Mouse (Mus musculus) duodenum, adult 2 months (tissue): ENCODE results near the gene Btn2a2. TPM values are rescaled to one million over a fixed set of nuclear protein-coding genes. Genes with fewer than 3 reads are reported as not detected.

Source experiments
- polyA plus RNA-seq: library from polyadenylated mRNA; depleted of rRNA; stranded (reverse); fragments of >200 nt; gene quantifications from 2 replicates; pipeline ENCODE4 v1.2.3, GENCODE M21; 2012; ENCODE audit warnings: low replicate concordance; rRNA removed

Gene Btn2a2
- polyA plus RNA-seq: not detected in 2 replicates

DNA sequence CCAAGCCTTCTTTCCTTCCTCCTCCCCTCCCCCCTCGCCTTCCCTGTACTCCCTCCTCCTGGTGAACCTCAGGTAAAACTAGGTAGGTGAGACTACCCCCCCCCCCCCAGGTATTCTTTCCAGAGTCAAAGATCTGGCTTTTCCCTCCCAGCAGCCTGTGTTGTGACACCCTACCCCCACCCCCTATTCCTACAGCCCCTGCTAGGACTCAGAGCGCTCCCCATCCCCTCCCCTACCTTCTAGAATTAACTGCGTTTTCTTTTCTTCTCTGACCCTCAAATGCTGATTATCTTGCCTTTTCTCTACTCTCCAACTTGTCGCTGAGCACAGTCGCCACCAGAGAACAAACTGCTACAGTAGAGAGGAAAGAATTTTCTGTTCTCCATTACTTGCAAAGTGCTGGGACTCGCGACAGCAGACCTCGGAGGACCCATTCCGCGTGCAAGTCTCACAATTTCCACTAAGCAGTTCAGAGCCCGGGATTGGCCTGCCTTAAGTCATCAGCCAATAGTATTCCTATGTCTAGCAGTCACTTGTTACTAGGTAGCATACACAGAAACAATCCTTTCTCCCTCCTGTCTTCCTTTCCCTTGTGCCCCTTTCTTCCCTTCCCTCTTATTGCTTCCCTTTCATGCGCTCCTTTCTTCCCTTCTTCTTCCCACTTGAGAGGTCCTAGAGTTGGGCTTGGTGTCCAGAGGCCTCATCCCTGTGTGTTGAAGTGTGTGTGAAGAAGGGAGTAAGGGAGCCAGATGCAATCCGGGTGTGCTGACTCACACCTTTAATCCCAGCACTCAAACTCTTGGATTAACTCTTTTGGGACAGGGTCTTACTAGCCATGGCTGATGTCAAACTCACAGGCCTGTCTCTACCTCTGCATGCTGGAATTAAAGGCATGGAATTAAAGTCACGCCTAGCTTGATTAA, at the start of gene Btn2a2:
Btn2a2 (minus strand) TSS at position 458 of the 923 bp plus-strand sequence.

GRCm38 (mm10) chr13:23535137-23536075, 46.7 kb upstream of the Btn2a2 start, which contains the start of gene Hist1h3g:
TSS of gene Hist1h3g (plus strand) at chr13:23535422.

DNA sequence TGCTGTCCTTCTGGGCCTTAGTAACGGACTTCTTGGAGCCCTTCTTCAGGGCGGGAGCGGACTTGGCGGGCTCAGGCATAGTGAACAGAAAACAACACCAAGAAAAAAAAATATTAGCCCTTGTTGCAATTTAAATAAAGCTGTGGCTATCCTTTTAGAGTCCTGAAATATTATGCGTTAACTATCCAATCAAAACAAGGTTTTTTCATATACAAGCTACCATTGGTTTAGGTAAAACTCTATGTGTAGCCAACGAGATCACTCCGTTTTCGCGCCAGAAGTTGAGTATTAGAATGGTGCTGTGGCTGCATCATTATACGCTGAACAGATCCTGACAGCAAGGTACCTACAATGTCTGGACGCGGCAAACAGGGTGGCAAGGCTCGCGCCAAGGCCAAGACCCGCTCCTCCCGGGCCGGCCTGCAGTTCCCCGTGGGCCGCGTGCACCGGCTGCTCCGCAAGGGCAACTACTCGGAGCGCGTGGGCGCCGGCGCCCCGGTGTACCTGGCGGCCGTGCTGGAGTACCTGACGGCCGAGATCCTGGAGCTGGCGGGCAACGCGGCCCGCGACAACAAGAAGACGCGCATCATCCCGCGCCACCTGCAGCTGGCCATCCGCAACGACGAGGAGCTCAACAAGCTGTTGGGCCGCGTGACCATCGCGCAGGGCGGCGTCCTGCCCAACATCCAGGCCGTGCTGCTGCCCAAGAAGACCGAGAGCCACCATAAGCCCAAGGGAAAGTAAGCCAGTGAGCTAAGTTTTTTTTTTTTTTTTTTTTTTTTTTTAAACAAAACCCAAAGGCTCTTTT, 45.1 kb upstream of the Btn2a2 start, which contains the start of gene Hist1h2af:
Hist1h2af (plus strand) TSS at position 347 of the 808 bp plus-strand sequence.

GRCm38 (mm10) chr13:23530901-23531875, 42.5 kb upstream of the Btn2a2 start, which contains the start of gene Hist1h4h:
TSS of gene Hist1h4h (plus strand) at chr13:23531050.

GRCm38 (mm10) chr13:23465600-23466109, 23.0 kb downstream of the Btn2a2 start, which contains the start of gene Btn1a1:
TSS of gene Btn1a1 (minus strand) at chr13:23465901.

Other genes starting within 250 kb of the Btn2a2 start
- gene Vmn1r223, start 241.7 kb downstream of the Btn2a2 start, polyA plus RNA-seq: not detected in 2 replicates
- 0.09 and 0.11 TPM in 2 replicates for gene Zfp322a, start 119.6 kb downstream of the Btn2a2 start, polyA plus RNA-seq
- 0.78 and 1.2 TPM in 2 replicates for gene Abt1, start 65.0 kb downstream of the Btn2a2 start, polyA plus RNA-seq
- 0.04 TPM in 1 of 2 replicates, not detected in the other for gene Btn1a1, start 23.0 kb downstream of the Btn2a2 start, polyA plus RNA-seq
- 12.7 and 22.9 TPM in 2 replicates for gene Hist1h4h, start 42.2 kb upstream of the Btn2a2 start, polyA plus RNA-seq
- 782 and 1,968 TPM in 2 replicates for gene Hist1h2af, start 45.0 kb upstream of the Btn2a2 start, polyA plus RNA-seq
- gene Hist1h3g, start 46.6 kb upstream of the Btn2a2 start, polyA plus RNA-seq: 41.4 and 47.8 TPM in 2 replicates
- gene Hist1h2bh, start 54.5 kb upstream of the Btn2a2 start, polyA plus RNA-seq: 3.4 and 4.2 TPM in 2 replicates
- gene Hist1h3f, start 55.2 kb upstream of the Btn2a2 start, polyA plus RNA-seq: 12.4 and 14.5 TPM in 2 replicates
- gene Hist1h4f, start 62.8 kb upstream of the Btn2a2 start, polyA plus RNA-seq: 6.2 and 12.0 TPM in 2 replicates
- 0.11 and 0.13 TPM in 2 replicates for gene Hist1h1d, start 64.4 kb upstream of the Btn2a2 start, polyA plus RNA-seq
- 34.6 and 43.8 TPM in 2 replicates for gene Hist1h3e, start 73.5 kb upstream of the Btn2a2 start, polyA plus RNA-seq
- gene Hist1h2ae, start 82.4 kb upstream of the Btn2a2 start, polyA plus RNA-seq: 11.9 and 48.7 TPM in 2 replicates
- 29.6 and 41.4 TPM in 2 replicates for gene Hist1h2bg, start 82.5 kb upstream of the Btn2a2 start, polyA plus RNA-seq
- gene Hist1h2bf, start 85.3 kb upstream of the Btn2a2 start, polyA plus RNA-seq: 13.2 and 22.0 TPM in 2 replicates
- gene Hist1h2ad, start 85.5 kb upstream of the Btn2a2 start, polyA plus RNA-seq: 3.7 and 15.3 TPM in 2 replicates
- gene Hist1h3d, start 86.9 kb upstream of the Btn2a2 start, polyA plus RNA-seq: 13.1 and 33.1 TPM in 2 replicates
- gene Hist1h4d, start 92.7 kb upstream of the Btn2a2 start, polyA plus RNA-seq: 7.5 and 12.3 TPM in 2 replicates
- gene Hist1h2be, start 132.3 kb upstream of the Btn2a2 start, polyA plus RNA-seq: 1.4 and 1.6 TPM in 2 replicates
- gene Hist1h1e, start 133.7 kb upstream of the Btn2a2 start, polyA plus RNA-seq: 2.3 and 2.7 TPM in 2 replicates
- 1.3 and 5.1 TPM in 2 replicates for gene Hist1h2ac, start 195.1 kb upstream of the Btn2a2 start, polyA plus RNA-seq
- 151 and 487 TPM in 2 replicates for gene Hist1h2bc, start 195.3 kb upstream of the Btn2a2 start, polyA plus RNA-seq
- not detected in 2 replicates for gene Hist1h1t, start 207.0 kb upstream of the Btn2a2 start, polyA plus RNA-seq
- gene Hist1h4c, start 209.6 kb upstream of the Btn2a2 start, polyA plus RNA-seq: 4.4 and 18.3 TPM in 2 replicates
- 5.9 and 6.9 TPM in 2 replicates for gene Hfe, start 222.0 kb upstream of the Btn2a2 start, polyA plus RNA-seq
- gene Hist1h1c, start 250.0 kb upstream of the Btn2a2 start, polyA plus RNA-seq: 19.5 and 49.1 TPM in 2 replicates